Mouse (Mus musculus): ENCODE measurements around the gene Grwd1. TPM values are rescaled to one million over a fixed set of nuclear protein-coding genes. Genes with fewer than 3 reads are reported as not detected.
A peak's percentile ranks its signal among the peaks of the same experiment; 100 is the strongest.

Gene Grwd1
- polyA plus RNA-seq, 1 experiment from 2014 or later: 67.9 TPM

DNA sequence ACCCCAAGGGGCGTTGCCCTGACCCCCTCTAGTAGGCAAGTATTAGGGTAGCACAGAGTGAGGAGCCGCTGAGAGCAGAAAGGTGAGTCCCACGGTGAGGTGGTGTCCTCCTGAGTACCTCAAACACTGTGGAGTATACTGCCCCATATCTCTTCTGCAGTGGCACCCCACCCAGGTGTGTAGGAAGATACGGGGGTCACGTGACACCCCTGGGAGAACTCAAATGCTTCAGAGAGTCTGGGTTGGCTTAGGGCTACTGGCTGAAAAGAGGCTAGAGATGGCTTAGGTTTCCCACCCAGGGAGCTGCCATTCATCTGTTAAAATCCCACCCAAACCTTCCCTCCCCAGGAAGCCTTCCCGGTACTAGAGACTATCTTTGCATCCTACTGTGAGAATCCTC is 33.8 kb downstream of the Grwd1 start:
- ATAC-seq (ENCODE audit: low FRiP score) (no peak), DNase-seq (ENCODE audit: low spot score, missing footprints) (no peak)
- peaks cover 20% of the 10 kb centered on the region for H3K4me1 ChIP-seq (ENCODE audit: control insufficient read depth, insufficient read depth, low read length)
- H3K27ac ChIP-seq (ENCODE audit: low read depth, low read length): no peak overlapping the region
- peaks cover 22% of the 10 kb centered on the region for H3K27me3 ChIP-seq (ENCODE audit: control insufficient read depth, insufficient read depth, low read length)
- H3K9me3 ChIP-seq (ENCODE audit: control insufficient read depth, low read length): no peaks in the 10 kb centered on the region
- H3K4me3 ChIP-seq (ENCODE audit: low read depth, low read length): no peak overlapping the region
- H3K36me3 ChIP-seq (ENCODE audit: control insufficient read depth, insufficient read depth, low read length): peaks cover 20% of the 10 kb centered on the region
- WGBS: 31% methylated on average over 6 of the region's 6 CpGs
- no peak overlapping the region for H3K4me2 ChIP-seq
- H3K9ac ChIP-seq (ENCODE audit: low read length): no peak overlapping the region

DNA sequence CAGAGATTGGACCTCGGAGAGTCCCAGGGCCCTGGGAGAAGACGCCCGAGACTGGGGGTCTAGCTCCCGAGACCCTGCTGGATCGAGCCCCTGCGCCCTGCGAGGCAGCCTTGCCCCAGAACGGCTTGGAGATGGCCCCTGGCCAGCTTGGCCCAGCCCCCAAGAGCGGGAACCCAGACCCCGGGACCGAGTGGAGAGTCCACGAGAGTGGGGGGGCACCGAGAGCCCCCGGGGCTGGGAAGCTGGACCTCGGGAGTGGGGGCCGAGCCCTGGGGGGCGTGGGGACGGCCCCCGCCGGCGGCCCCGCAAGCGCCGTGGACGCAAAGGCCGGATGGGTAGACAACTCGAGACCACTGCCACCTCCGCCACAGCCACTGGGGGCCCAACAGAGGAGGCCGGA is 35.8 kb downstream of the Grwd1 start:
- Histone ChIP-seq H3K9ac (ENCODE audit: low read length) (no peak overlapping the region), H3K36me3 (ENCODE audit: control insufficient read depth, insufficient read depth, low read length) (peaks cover 26% of the 10 kb centered on the region), H3K27me3 (ENCODE audit: control insufficient read depth, insufficient read depth, low read length) (peaks cover 22% of the 10 kb centered on the region), H3K4me1 (ENCODE audit: control insufficient read depth, insufficient read depth, low read length) (peaks cover 14% of the 10 kb centered on the region), H3K4me3 (ENCODE audit: low read depth, low read length) (no peak overlapping the region), H3K27ac (ENCODE audit: low read depth, low read length) (no peak overlapping the region), H3K4me2 (no peak overlapping the region), H3K9me3 (ENCODE audit: control insufficient read depth, low read length) (no peaks in the 10 kb centered on the region)
- 96% methylated on average over 26 of the region's 29 CpGs for WGBS
- no peak for ATAC-seq (ENCODE audit: low FRiP score)
- no peak for DNase-seq (ENCODE audit: low spot score, missing footprints)

DNA sequence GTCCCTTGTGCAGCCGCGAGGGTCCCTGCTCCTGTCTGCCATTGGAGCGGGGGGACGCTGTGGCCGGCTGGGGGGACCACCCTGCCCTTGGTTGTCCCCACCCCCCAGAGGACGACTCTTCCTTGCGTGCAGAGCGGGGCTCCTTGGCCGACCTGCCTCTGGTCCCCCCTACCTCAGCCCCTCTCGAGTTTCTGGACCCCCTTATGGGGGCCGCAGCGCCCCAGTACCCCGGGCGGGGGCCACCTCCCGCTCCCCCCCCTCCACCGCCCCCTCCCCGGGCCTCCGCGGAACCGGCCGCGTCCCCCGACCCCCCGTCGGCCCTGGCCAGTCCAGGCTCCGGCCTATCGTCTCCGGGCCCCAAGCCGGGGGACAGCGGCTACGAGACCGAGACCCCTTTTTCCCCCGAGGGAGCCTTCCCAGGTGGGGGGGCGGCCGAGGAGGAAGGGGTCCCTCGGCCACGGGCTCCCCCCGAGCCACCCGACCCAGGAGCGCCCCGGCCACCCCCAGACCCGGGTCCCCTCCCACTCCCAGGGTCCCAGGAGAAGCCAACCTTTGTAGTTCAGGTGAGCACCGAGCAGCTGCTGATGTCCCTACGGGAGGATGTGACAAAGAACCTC is 36.7 kb downstream of the Grwd1 start:
- Histone ChIP-seq H3K27ac (ENCODE audit: low read depth, low read length) (no peak overlapping the region), H3K36me3 (ENCODE audit: control insufficient read depth, insufficient read depth, low read length) (peaks cover 31% of the 10 kb centered on the region), H3K4me1 (ENCODE audit: control insufficient read depth, insufficient read depth, low read length) (peaks cover 14% of the 10 kb centered on the region), H3K9me3 (ENCODE audit: control insufficient read depth, low read length) (no peaks in the 10 kb centered on the region), H3K27me3 (ENCODE audit: control insufficient read depth, insufficient read depth, low read length) (peaks cover 22% of the 10 kb centered on the region), H3K9ac (ENCODE audit: low read length) (no peak overlapping the region), H3K4me2 (no peak overlapping the region), H3K4me3 (ENCODE audit: low read depth, low read length) (no peak overlapping the region)
- ATAC-seq (ENCODE audit: low FRiP score): no peak
- DNase-seq (ENCODE audit: low spot score, missing footprints): no peak
- WGBS: 90% methylated on average over 43 of the region's 44 CpGs

DNA sequence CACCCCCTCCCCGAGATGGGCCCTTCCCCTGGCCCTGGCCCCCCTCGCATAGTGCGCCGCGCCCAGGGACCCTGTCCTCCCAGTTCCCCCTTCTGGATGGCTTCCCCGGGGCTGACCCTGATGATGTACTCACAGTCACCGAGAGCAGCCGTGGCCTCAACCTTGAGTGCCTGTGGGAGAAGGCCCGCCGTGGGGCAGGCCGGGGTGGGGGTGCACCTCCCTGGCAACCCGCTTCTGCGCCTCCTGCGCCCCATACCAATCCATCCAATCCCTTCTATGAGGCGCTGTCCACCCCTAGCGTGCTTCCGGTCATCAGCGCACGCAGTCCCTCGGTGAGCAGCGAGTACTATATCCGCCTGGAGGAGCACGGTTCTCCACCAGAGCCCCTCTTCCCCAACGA is 37.5 kb downstream of the Grwd1 start:
- peaks cover 15% of the 10 kb centered on the region for H3K27me3 ChIP-seq (ENCODE audit: control insufficient read depth, insufficient read depth, low read length)

DNA sequence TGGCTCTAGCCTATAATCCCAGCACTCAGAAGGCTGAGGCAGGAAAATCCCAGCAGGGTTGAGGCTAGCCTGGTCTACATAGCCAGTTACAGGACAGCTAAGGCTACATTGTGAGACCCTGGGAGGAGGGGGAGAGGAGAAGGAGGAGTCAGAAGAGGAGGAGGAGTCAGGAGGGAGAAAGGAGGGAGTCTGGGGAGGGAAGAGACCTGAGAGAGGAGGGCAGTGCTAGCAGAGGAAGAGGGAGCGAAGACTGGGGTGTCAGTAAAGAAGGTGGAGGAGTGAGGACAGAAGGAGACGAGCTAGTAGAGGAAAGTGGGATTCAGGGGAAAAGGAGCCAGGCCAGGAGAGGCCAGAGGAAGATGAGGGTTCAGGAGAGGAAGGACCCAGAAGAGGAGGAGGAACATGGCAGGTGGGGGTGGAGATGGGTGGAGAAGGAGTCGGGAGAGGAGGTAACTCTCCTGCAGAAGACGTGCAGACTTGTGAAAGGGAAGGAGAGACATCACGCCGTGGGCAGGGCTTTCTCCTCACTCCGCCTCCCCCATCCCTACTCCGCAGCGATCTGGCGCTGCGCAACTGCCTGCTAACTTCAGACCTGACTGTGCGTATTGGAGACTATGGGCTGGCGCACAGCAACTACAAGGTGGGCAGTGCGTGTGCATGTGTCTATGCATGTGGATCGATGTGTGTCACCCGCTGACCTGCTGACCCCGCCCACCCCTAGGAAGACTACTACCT is 38.8 kb downstream of the Grwd1 start:
- DNase-seq (ENCODE audit: low spot score, missing footprints) (peak; percentile 74), ATAC-seq (ENCODE audit: low FRiP score) (no peak)
- Histone ChIP-seq H3K4me3 (ENCODE audit: low read depth, low read length) (no peak overlapping the region), H3K9me3 (ENCODE audit: control insufficient read depth, low read length) (no peaks in the 10 kb centered on the region), H3K27me3 (ENCODE audit: control insufficient read depth, insufficient read depth, low read length) (peaks cover 2% of the 10 kb centered on the region), H3K4me1 (ENCODE audit: control insufficient read depth, insufficient read depth, low read length) (peaks cover 5% of the 10 kb centered on the region; the same call in 1 of the 2 replicates), H3K27ac (ENCODE audit: low read depth, low read length) (no peak overlapping the region), H3K36me3 (ENCODE audit: control insufficient read depth, insufficient read depth, low read length) (peaks cover 34% of the 10 kb centered on the region), H3K9ac (ENCODE audit: low read length) (no peak overlapping the region), H3K4me2 (no peak overlapping the region)
- 77% methylated on average over 17 of the region's 17 CpGs for WGBS

More for the DNA sequence above, 37.5 kb downstream of the Grwd1 start:
- DNase-seq (ENCODE audit: low spot score, missing footprints): no peak
- ATAC-seq (ENCODE audit: low FRiP score): no peak
- H3K4me2 ChIP-seq: no peak overlapping the region
- peaks cover 10% of the 10 kb centered on the region for H3K4me1 ChIP-seq (ENCODE audit: control insufficient read depth, insufficient read depth, low read length)
- no peak overlapping the region for H3K27ac ChIP-seq (ENCODE audit: low read depth, low read length)
- H3K36me3 ChIP-seq (ENCODE audit: control insufficient read depth, insufficient read depth, low read length): peaks cover 31% of the 10 kb centered on the region
- 84% methylated on average over 24 of the region's 24 CpGs for WGBS
- no peak overlapping the region for H3K4me3 ChIP-seq (ENCODE audit: low read depth, low read length)
- no peaks in the 10 kb centered on the region for H3K9me3 ChIP-seq (ENCODE audit: control insufficient read depth, low read length)
- no peak overlapping the region for H3K9ac ChIP-seq (ENCODE audit: low read length)

DNA sequence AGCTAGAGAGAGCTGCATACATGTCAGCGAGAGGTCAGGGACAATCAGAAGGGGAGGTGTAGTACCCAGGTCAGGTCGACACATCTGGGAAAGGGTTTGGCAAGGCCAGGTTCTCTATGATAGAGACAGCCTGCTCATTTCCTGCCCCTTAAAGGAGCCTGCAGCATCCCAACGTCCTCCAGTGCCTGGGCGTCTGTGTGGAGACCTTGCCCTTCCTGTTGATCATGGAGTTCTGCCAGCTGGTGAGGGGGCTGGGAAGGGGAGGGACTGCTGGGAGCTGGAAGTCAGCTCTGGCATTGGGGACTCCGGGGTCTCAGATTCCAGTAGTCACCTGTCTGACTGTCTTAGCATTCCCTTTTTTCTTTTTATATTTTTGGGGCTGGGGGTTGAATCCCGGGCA is 40.0 kb downstream of the Grwd1 start:
- Histone ChIP-seq H3K4me2 (no peak overlapping the region), H3K9ac (ENCODE audit: low read length) (no peak overlapping the region), H3K4me3 (ENCODE audit: low read depth, low read length) (no peak overlapping the region), H3K27me3 (ENCODE audit: control insufficient read depth, insufficient read depth, low read length) (peaks cover 2% of the 10 kb centered on the region), H3K27ac (ENCODE audit: low read depth, low read length) (no peak overlapping the region), H3K4me1 (ENCODE audit: control insufficient read depth, insufficient read depth, low read length) (peaks cover 10% of the 10 kb centered on the region; the same call in 1 of the 2 replicates), H3K36me3 (ENCODE audit: control insufficient read depth, insufficient read depth, low read length) (peaks cover 32% of the 10 kb centered on the region), H3K9me3 (ENCODE audit: control insufficient read depth, low read length) (no peaks in the 10 kb centered on the region)
- 85% methylated on average over 6 of the region's 6 CpGs for WGBS
- peak; percentile 35 for DNase-seq (ENCODE audit: low spot score, missing footprints)
- no peak for ATAC-seq (ENCODE audit: low FRiP score)

DNA sequence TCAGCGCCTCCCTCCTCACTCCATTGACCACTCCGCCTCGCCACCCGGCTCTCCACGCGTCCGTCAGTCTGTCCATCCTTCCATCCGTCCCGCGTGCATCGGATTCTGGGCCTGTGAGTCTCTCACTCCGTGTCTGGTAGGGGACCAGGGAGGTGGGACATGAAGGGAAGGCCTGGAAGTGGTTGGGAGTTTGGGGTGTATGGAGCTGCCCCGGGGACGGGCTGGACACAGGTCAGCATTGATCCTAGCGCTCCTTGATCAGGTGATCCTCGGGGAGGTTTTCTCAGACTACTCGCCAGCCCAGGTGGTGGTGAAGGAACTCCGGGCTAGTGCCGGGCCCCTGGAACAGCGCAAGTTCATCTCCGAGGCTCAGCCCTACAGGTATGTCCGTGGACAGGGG is 43.1 kb downstream of the Grwd1 start:
- Histone ChIP-seq H3K27me3 (ENCODE audit: control insufficient read depth, insufficient read depth, low read length) (peaks cover 2% of the 10 kb centered on the region), H3K4me2 (no peak overlapping the region), H3K27ac (ENCODE audit: low read depth, low read length) (no peak overlapping the region), H3K36me3 (ENCODE audit: control insufficient read depth, insufficient read depth, low read length) (peaks cover 17% of the 10 kb centered on the region), H3K9ac (ENCODE audit: low read length) (no peak overlapping the region), H3K4me1 (ENCODE audit: control insufficient read depth, insufficient read depth, low read length) (peaks cover 21% of the 10 kb centered on the region), H3K9me3 (ENCODE audit: control insufficient read depth, low read length) (no peaks in the 10 kb centered on the region), H3K4me3 (ENCODE audit: low read depth, low read length) (no peak overlapping the region)
- DNase-seq (ENCODE audit: low spot score, missing footprints): peak; percentile 65
- 88% methylated on average over 22 of the region's 22 CpGs for WGBS
- ATAC-seq (ENCODE audit: low FRiP score): no peak

DNA sequence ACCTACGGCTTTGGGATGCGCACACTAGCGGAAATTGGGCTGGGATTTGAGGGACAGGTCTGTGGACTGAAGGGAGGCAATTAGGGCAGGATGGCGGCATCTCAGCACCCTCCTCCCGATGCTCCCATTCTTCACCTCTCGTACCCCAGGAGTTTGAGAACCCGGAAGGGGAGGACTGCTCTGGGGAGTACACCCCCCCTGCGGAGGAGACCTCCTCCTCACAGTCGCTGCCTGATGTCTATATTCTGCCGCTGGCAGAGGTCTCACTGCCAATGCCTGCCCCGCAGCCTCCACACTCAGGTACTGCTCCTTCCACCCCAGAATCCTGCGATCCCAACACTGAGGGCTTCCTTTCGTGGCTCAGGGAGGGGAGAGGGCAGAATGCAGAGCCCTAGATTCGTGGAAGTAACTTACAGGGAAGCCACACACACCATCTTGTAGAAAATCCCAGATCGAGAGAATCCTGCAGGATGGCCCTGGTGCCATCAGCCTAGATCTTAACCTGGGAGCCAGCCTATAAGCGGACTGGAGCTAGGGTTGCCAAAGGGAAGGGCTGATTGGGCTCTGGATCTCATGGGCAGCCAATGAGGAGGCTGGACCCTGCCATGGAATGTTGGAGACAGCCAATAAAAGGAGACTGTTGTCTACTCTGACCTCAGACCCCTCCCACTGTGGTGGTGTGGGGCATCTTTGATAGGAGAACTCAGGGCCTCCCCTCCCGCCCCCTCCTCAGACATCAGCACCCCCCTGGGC is 43.9 kb downstream of the Grwd1 start:
- Histone ChIP-seq H3K4me1 (ENCODE audit: control insufficient read depth, insufficient read depth, low read length) (peaks cover 21% of the 10 kb centered on the region), H3K9me3 (ENCODE audit: control insufficient read depth, low read length) (no peaks in the 10 kb centered on the region), H3K4me2 (peak overlapping the region; percentile 79), H3K27ac (ENCODE audit: low read depth, low read length) (no peak overlapping the region), H3K9ac (ENCODE audit: low read length) (peak overlapping the region; percentile 82), H3K4me3 (ENCODE audit: low read depth, low read length) (peak overlapping the region; percentile 71), H3K27me3 (ENCODE audit: control insufficient read depth, insufficient read depth, low read length) (peaks cover 2% of the 10 kb centered on the region; the same call in 1 of the 2 replicates), H3K36me3 (ENCODE audit: control insufficient read depth, insufficient read depth, low read length) (peaks cover 15% of the 10 kb centered on the region)
- WGBS: 10% methylated on average over 17 of the region's 17 CpGs
- peak; percentile 20 for ATAC-seq (ENCODE audit: low FRiP score)
- peak; percentile 84 for DNase-seq (ENCODE audit: low spot score, missing footprints)

DNA sequence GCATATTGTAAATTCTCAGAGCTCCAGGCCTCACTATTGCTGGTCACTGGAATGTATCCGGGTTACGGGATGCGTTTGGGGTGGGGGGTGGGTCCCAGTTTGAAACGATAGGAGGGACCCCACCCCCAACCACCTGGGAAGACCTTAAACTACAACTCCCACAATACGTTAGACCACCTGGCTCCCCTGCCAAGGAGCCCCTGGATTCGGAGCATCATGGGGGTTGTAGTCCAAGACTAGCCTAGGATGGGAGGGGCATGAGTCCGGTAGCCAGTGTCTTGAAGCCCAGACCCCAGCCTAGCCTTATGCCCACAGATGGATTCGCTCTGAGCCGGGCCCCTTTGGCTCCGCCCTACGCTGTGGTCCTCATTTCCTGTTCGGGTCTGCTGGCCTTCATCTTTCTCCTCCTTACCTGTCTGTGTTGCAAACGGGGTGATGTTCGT is 44.6 kb downstream of the Grwd1 start:
- Histone ChIP-seq H3K27me3 (ENCODE audit: control insufficient read depth, insufficient read depth, low read length) (peaks cover 2% of the 10 kb centered on the region; the same call in 1 of the 2 replicates), H3K27ac (ENCODE audit: low read depth, low read length) (peak overlapping the region; percentile 85), H3K9ac (ENCODE audit: low read length) (peak overlapping the region; percentile 82), H3K4me3 (ENCODE audit: low read depth, low read length) (peak overlapping the region; percentile 71), H3K4me1 (ENCODE audit: control insufficient read depth, insufficient read depth, low read length) (peaks cover 21% of the 10 kb centered on the region), H3K36me3 (ENCODE audit: control insufficient read depth, insufficient read depth, low read length) (peaks cover 14% of the 10 kb centered on the region), H3K9me3 (ENCODE audit: control insufficient read depth, low read length) (no peaks in the 10 kb centered on the region), H3K4me2 (peak overlapping the region; percentile 79)
- DNase-seq (ENCODE audit: low spot score, missing footprints) (peak; percentile 97), ATAC-seq (ENCODE audit: low FRiP score) (peak; percentile 62)
- 2% methylated on average over 14 of the region's 14 CpGs for WGBS
